Mouse (Mus musculus): Measurements from ENCODE around the gene Rps23. TPM values are rescaled to one million over a fixed set of nuclear protein-coding genes. Genes with fewer than 3 reads are reported as not detected.

Rps23 gene
- total RNA-seq (2014; rRNA removed) (493 and 1,038 TPM in 2 replicates), polyA plus RNA-seq (2015; fragmentation: Nextera tagmentation; extraction: Ambion mirVana) (145 and 199 TPM in 2 replicates)

DNA sequence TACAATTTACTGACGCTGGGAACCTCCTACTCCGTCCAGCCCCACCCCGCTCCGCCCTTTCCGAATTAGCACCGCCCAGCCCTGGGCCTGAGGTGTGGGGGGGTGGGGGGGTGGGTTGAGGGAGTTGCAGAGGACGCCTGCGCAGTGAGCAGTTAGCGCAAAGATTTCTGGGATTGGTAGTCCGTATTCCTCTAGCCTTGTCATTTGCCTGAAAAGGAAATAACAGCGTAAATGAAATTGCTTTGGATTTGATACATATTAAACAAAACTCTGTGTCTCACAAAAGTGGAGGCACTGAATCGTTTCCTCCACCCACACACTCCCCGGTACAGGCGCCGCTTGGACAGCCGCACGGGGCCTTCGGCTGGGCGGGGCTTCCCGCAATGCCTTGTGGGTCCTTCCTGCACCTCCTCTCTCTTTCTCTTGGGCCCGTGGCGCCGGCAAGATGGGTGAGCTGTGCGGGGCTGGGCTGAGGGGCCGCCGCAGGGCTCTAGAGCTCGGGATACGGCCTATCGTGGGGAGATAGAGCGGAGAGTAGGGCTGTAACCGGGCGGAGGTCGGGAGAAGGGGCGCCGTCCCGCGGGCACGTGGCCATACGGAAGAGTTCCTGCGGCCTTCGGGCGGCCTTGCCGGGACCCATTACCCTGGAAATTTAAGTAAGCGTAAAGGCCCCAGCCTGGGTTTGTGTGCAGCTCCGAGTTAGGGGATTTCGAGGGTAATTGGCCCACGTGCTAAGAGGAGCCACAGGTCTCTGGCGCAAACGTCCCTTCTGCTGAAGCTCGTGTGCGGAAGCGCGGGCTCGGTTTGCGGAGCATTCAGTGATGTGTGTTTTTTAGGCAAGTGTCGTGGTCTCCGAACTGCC lies at the start of gene Rps23:
Gene Rps23 (plus strand): TSS at position 208 of the 862 bp plus-strand sequence.
- peak; percentile 97 for ATAC-seq
- Histone ChIP-seq H3K9me3 (ENCODE audit: low read length) (no peaks in the 10 kb centered on the region), H3K9ac (peak within 1 kb of the TSS; percentile 93), H3K36me3 (ENCODE audit: insufficient read depth) (peaks cover 21% of the 10 kb centered on the region), H3K27ac (ENCODE audit: low read depth, low read length) (peak within 1 kb of the TSS; percentile 85), H3K27me3 (ENCODE audit: insufficient read depth, low read length) (no peaks in the 10 kb centered on the region), H3K4me2 (ENCODE audit: low read depth) (peak within 1 kb of the TSS; percentile 69), H3K4me1 (ENCODE audit: insufficient read depth) (0 out of 2 replicates have a peak, but pooled peaks cover 5% of the 10 kb centered on the region), H3K4me3 (ENCODE audit: low read depth, low read length) (peak within 1 kb of the TSS; percentile 70)
- TF ChIP-seq CTCF (IDR thresholded peaks at IDR 0.05; ENCODE audit: low read depth) = no peak
- DNase-seq = peak; percentile 97
- WGBS = under 1% methylated on average over 57 of the region's 57 CpGs

GRCm38 (mm10) chr13:90881727-90882429 lies 40.9 kb upstream of the Rps23 start:
- ATAC-seq (no peak), DNase-seq (no peak)
- no peaks in the 10 kb centered on the region for H3K4me1 ChIP-seq (ENCODE audit: insufficient read depth)
- WGBS = 88% methylated on average over 1 of the region's 1 CpGs
- no peak overlapping the region for H3K4me3 ChIP-seq (ENCODE audit: low read depth, low read length)
- H3K9me3 ChIP-seq (ENCODE audit: low read length) = no peaks in the 10 kb centered on the region
- no peaks in the 10 kb centered on the region for H3K36me3 ChIP-seq (ENCODE audit: insufficient read depth)
- no peaks in the 10 kb centered on the region for H3K27me3 ChIP-seq (ENCODE audit: insufficient read depth, low read length)
- H3K27ac ChIP-seq (ENCODE audit: low read depth, low read length) = no peak overlapping the region
- H3K4me2 ChIP-seq (ENCODE audit: low read depth) = no peak overlapping the region
- TF ChIP-seq CTCF (IDR thresholded peaks at IDR 0.05; ENCODE audit: low read depth) = no peak
- no peak overlapping the region for H3K9ac ChIP-seq

GRCm38 (mm10) chr13:90885856-90886532 lies 36.8 kb upstream of the Rps23 start:
- H3K4me2 ChIP-seq (ENCODE audit: low read depth) = peak overlapping the region; percentile 63
- H3K4me3 ChIP-seq (ENCODE audit: low read depth, low read length) = peak overlapping the region; percentile 36
- no peak overlapping the region for H3K27ac ChIP-seq (ENCODE audit: low read depth, low read length)
- ATAC-seq (peak; percentile 27; the same call in 1 of the 2 replicates), DNase-seq (no peak)
- 57% methylated on average over 13 of the region's 13 CpGs for WGBS
- H3K36me3 ChIP-seq (ENCODE audit: insufficient read depth) = no peaks in the 10 kb centered on the region
- no peak overlapping the region for H3K9ac ChIP-seq
- no peaks in the 10 kb centered on the region for H3K4me1 ChIP-seq (ENCODE audit: insufficient read depth)
- TF ChIP-seq CTCF (IDR thresholded peaks at IDR 0.05; ENCODE audit: low read depth) = no peak
- no peaks in the 10 kb centered on the region for H3K9me3 ChIP-seq (ENCODE audit: low read length)
- H3K27me3 ChIP-seq (ENCODE audit: insufficient read depth, low read length) = no peaks in the 10 kb centered on the region

GRCm38 (mm10) chr13:90886568-90886983 lies 36.2 kb upstream of the Rps23 start:
- H3K27ac ChIP-seq (ENCODE audit: low read depth, low read length) = no peak overlapping the region
- H3K4me2 ChIP-seq (ENCODE audit: low read depth) = peak overlapping the region; percentile 63
- under 1% methylated on average over 18 of the region's 18 CpGs for WGBS
- H3K27me3 ChIP-seq (ENCODE audit: insufficient read depth, low read length) = no peaks in the 10 kb centered on the region
- no peak overlapping the region for H3K9ac ChIP-seq
- no peaks in the 10 kb centered on the region for H3K36me3 ChIP-seq (ENCODE audit: insufficient read depth)
- peak; percentile 91 for DNase-seq
- ATAC-seq = peak; percentile 77
- H3K4me1 ChIP-seq (ENCODE audit: insufficient read depth) = no peaks in the 10 kb centered on the region
- peak; percentile 84 for TF ChIP-seq CTCF (IDR thresholded peaks at IDR 0.05; ENCODE audit: low read depth)
- peak overlapping the region; percentile 36 for H3K4me3 ChIP-seq (ENCODE audit: low read depth, low read length)
- no peaks in the 10 kb centered on the region for H3K9me3 ChIP-seq (ENCODE audit: low read length)

DNA sequence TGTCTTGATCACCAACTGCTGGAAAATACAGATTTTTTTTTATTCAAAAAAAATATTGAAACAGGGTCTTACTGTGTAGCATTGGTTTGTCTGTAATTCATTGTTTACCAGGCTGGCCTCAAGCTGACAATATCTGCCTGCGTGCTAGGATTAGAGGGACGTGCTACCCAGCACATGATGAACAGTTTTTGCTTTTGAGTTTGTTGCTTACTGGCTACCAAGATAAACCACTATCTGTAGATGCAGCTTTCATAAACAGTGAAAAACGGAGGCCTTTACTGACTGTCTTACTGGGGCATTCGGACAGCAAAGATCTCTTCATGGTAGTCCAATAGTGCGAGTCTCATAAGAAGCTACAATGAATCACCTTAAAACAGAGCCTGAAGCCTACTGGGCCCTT lies 32.6 kb upstream of the Rps23 start:
- 95% methylated on average over 5 of the region's 5 CpGs for WGBS
- Histone ChIP-seq H3K4me2 (ENCODE audit: low read depth) (no peak overlapping the region), H3K27ac (ENCODE audit: low read depth, low read length) (no peak overlapping the region), H3K4me3 (ENCODE audit: low read depth, low read length) (no peak overlapping the region), H3K9ac (no peak overlapping the region), H3K36me3 (ENCODE audit: insufficient read depth) (no peaks in the 10 kb centered on the region), H3K27me3 (ENCODE audit: insufficient read depth, low read length) (no peaks in the 10 kb centered on the region), H3K4me1 (ENCODE audit: insufficient read depth) (no peaks in the 10 kb centered on the region), H3K9me3 (ENCODE audit: low read length) (no peaks in the 10 kb centered on the region)
- no peak for TF ChIP-seq CTCF (IDR thresholded peaks at IDR 0.05; ENCODE audit: low read depth)
- ATAC-seq = no peak
- no peak for DNase-seq

GRCm38 (mm10) chr13:90894819-90895218 lies 27.9 kb upstream of the Rps23 start:
- no peak overlapping the region for H3K4me3 ChIP-seq (ENCODE audit: low read depth, low read length)
- no peak for DNase-seq
- 71% methylated on average over 4 of the region's 4 CpGs for WGBS
- no peaks in the 10 kb centered on the region for H3K4me1 ChIP-seq (ENCODE audit: insufficient read depth)
- no peak for TF ChIP-seq CTCF (IDR thresholded peaks at IDR 0.05; ENCODE audit: low read depth)
- no peak overlapping the region for H3K9ac ChIP-seq
- no peak for ATAC-seq
- no peaks in the 10 kb centered on the region for H3K9me3 ChIP-seq (ENCODE audit: low read length)
- H3K36me3 ChIP-seq (ENCODE audit: insufficient read depth) = no peaks in the 10 kb centered on the region
- H3K4me2 ChIP-seq (ENCODE audit: low read depth) = no peak overlapping the region
- H3K27ac ChIP-seq (ENCODE audit: low read depth, low read length) = no peak overlapping the region
- H3K27me3 ChIP-seq (ENCODE audit: insufficient read depth, low read length) = no peaks in the 10 kb centered on the region
